Mouse (Mus musculus): ENCODE measurements at regions not wholly inside any gene's neighbourhood (a gene's known extent, or its start where the extent isn't known, plus 50 kb on each side); places are given as distances from the start of the nearest gene placed in this dataset.

GRCm38 (mm10) chr7:136530006-136530785, 364.2 kb upstream of the Mgmt start:
- DNase-seq (ENCODE audit: low read depth, low spot score), result no peak

- no peak for DNase-seq (ENCODE audit: low read depth, low spot score)
These were observed 363.1 kb upstream of the Mgmt start for GRCm38 (mm10) chr7:136531301-136531700.

- no peak for DNase-seq (ENCODE audit: low read depth, low spot score)
These were observed 352.3 kb upstream of the Mgmt start for GRCm38 (mm10) chr7:136541876-136542655.

- DNase-seq (ENCODE audit: low read depth, low spot score), result no peak
These were observed 351.5 kb upstream of the Mgmt start for GRCm38 (mm10) chr7:136542896-136543295.

GRCm38 (mm10) chr7:136547837-136548236, 346.6 kb upstream of the Mgmt start:
- no peak for DNase-seq (ENCODE audit: low read depth, low spot score)

GRCm38 (mm10) chr7:136556436-136556835, 338.0 kb upstream of the Mgmt start:
- no peak for DNase-seq (ENCODE audit: low read depth, low spot score)

- DNase-seq (ENCODE audit: low read depth, low spot score), result no peak
These were observed 334.9 kb upstream of the Mgmt start for GRCm38 (mm10) chr7:136559536-136559935.

- no peak for DNase-seq (ENCODE audit: low read depth, low spot score)
These were observed 323.5 kb upstream of the Mgmt start for GRCm38 (mm10) chr7:136570911-136571310.

GRCm38 (mm10) chr7:136581896-136582295, 312.5 kb upstream of the Mgmt start:
- no peak for DNase-seq (ENCODE audit: low read depth, low spot score)

GRCm38 (mm10) chr7:136584361-136584760, 310.1 kb upstream of the Mgmt start:
- DNase-seq (ENCODE audit: low read depth, low spot score), result no peak

GRCm38 (mm10) chr7:136588491-136588890, 305.9 kb upstream of the Mgmt start:
- no peak for DNase-seq (ENCODE audit: low read depth, low spot score)

GRCm38 (mm10) chr7:136590947-136591346, 303.5 kb upstream of the Mgmt start:
- no peak for DNase-seq (ENCODE audit: low read depth, low spot score)

- DNase-seq (ENCODE audit: low read depth, low spot score), result no peak
These were observed 286.9 kb upstream of the Mgmt start for GRCm38 (mm10) chr7:136607278-136608120.

- DNase-seq (ENCODE audit: low read depth, low spot score), result no peak
These were observed 280.9 kb upstream of the Mgmt start for GRCm38 (mm10) chr7:136613496-136613895.

- no peak for DNase-seq (ENCODE audit: low read depth, low spot score)
These were observed 269.9 kb upstream of the Mgmt start for GRCm38 (mm10) chr7:136624496-136624895.

GRCm38 (mm10) chr7:136631089-136631488, 263.3 kb upstream of the Mgmt start:
- DNase-seq (ENCODE audit: low read depth, low spot score), result no peak

- no peak for DNase-seq (ENCODE audit: low read depth, low spot score)
These were observed 254.3 kb upstream of the Mgmt start for GRCm38 (mm10) chr7:136640160-136640559.

- DNase-seq (ENCODE audit: low read depth, low spot score), result no peak
These were observed 253.6 kb upstream of the Mgmt start for GRCm38 (mm10) chr7:136640771-136641170.

- DNase-seq (ENCODE audit: low read depth, low spot score), result no peak
These were observed 244.6 kb upstream of the Mgmt start for GRCm38 (mm10) chr7:136649796-136650195.

- no peak for DNase-seq (ENCODE audit: low read depth, low spot score)
These were observed 234.5 kb upstream of the Mgmt start for GRCm38 (mm10) chr7:136659930-136660329.

- DNase-seq (ENCODE audit: low read depth, low spot score), result no peak
These were observed 234.0 kb upstream of the Mgmt start for GRCm38 (mm10) chr7:136660401-136660800.
